8 mouse cellular contexts compared by ENCODE assay signal in genomic region chr6:38874565-38875257, GRCm38 (mm10). TPM values are rescaled to one million over a fixed set of nuclear protein-coding genes. Genes with fewer than 3 reads are reported as not detected.
DNase-seq lines count a peak whose midpoint lies in the region; ATAC-seq lines count a peak whose summit lies in the region.

No protein-coding gene starts in this region.

- H3K4me3 ChIP-seq in forebrain, embryonic 16.5 days (replicated peaks; ENCODE audit: low read length) = peak overlapping the region; percentile 67
- H3K4me3 ChIP-seq in kidney, embryonic 14.5 days (ENCODE audit: low read length) = peak overlapping the region; percentile 99
- peak overlapping the region; percentile 89 for H3K4me3 ChIP-seq in macrophage (ENCODE audit: inconsistent target)
- H3K4me3 ChIP-seq in stomach, embryonic 16.5 days (replicated peaks; ENCODE audit: low read length) = peak overlapping the region; percentile 99

- H3K27ac ChIP-seq in forebrain, embryonic 16.5 days (ENCODE audit: low read length) = peak overlapping the region; percentile 89
- peak overlapping the region; percentile 93 for H3K27ac ChIP-seq in kidney, embryonic 14.5 days (ENCODE audit: low read depth, low read length)
- H3K27ac ChIP-seq in macrophage = peak overlapping the region; percentile 70
- H3K27ac ChIP-seq in stomach, embryonic 16.5 days (ENCODE audit: low read length) = peak overlapping the region; percentile 97

- intact Hi-C loops in left cerebral cortex, postnatal 36 days (cut with DNase I) = loop anchor here (1.0 kb wide), 1 partner anchor 193 kb away; no protein-coding TSS in a partner anchor

- DNase-seq in kidney, adult 18-20 months = peak; percentile 56
- no peak for DNase-seq in kidney, adult 11 months
- peak; percentile 73 for DNase-seq in adipocyte (ENCODE audit: low spot score)
- DNase-seq in left cerebral cortex, postnatal 36 days (ENCODE audit: low spot score in 2 of 2) = no peak

- H3K9me3 ChIP-seq in forebrain, embryonic 16.5 days (ENCODE audit: control insufficient read depth, low read length) = no peaks in the 10 kb centered on the region
- H3K9me3 ChIP-seq in kidney, embryonic 14.5 days (ENCODE audit: control insufficient read depth, low read length) = no peaks in the 10 kb centered on the region
- H3K9me3 ChIP-seq in stomach, embryonic 16.5 days (replicated peaks; ENCODE audit: control insufficient read depth, low read length) = no peaks in the 10 kb centered on the region

- H3K9ac ChIP-seq in forebrain, embryonic 16.5 days (replicated peaks; ENCODE audit: low read depth, low read length) = peak overlapping the region; percentile 95
- peak overlapping the region; percentile 99 for H3K9ac ChIP-seq in kidney, embryonic 14.5 days (ENCODE audit: low read depth, low read length)
- peak overlapping the region; percentile 100 for H3K9ac ChIP-seq in stomach, embryonic 16.5 days (ENCODE audit: low read length)

- no peak for ATAC-seq in forebrain, embryonic 16.5 days
- no peak for ATAC-seq in kidney, embryonic 14.5 days (ENCODE audit: low FRiP score, low TSS enrichment)
- ATAC-seq in stomach, embryonic 16.5 days (ENCODE audit: insufficient read depth, low FRiP score) = no peak

- H3K27me3 ChIP-seq in forebrain, embryonic 16.5 days (replicated peaks; ENCODE audit: control insufficient read depth, insufficient read depth, low read length) = no peaks in the 10 kb centered on the region
- H3K27me3 ChIP-seq in kidney, embryonic 14.5 days (ENCODE audit: control insufficient read depth, insufficient read depth, low read length) = no peaks in the 10 kb centered on the region; the same call in 1 of the 2 replicates
- H3K27me3 ChIP-seq in stomach, embryonic 16.5 days (ENCODE audit: control insufficient read depth, insufficient read depth, low read length) = no peaks in the 10 kb centered on the region

- under 1% methylated on average over 23 of the region's 23 CpGs for WGBS in forebrain, embryonic 16.5 days
- under 1% methylated on average over 23 of the region's 23 CpGs for WGBS in kidney, embryonic 14.5 days
- 3% methylated on average over 23 of the region's 23 CpGs for WGBS in macrophage (ENCODE audit: missing documents)
- under 1% methylated on average over 23 of the region's 23 CpGs for WGBS in stomach, embryonic 16.5 days

- H3K4me1 ChIP-seq in forebrain, embryonic 16.5 days (replicated peaks; ENCODE audit: control insufficient read depth, insufficient read depth, low read length) = peaks cover 33% of the 10 kb centered on the region
- peaks cover 22% of the 10 kb centered on the region for H3K4me1 ChIP-seq in kidney, embryonic 14.5 days (ENCODE audit: control insufficient read depth, insufficient read depth, low read length)
- peaks cover 20% of the 10 kb centered on the region for H3K4me1 ChIP-seq in stomach, embryonic 16.5 days (ENCODE audit: control insufficient read depth, insufficient read depth, low read length)

- peaks cover 51% of the 10 kb centered on the region for H3K79me2 ChIP-seq in macrophage (ENCODE audit: inconsistent target)

- no peaks in the 10 kb centered on the region for H3K36me3 ChIP-seq in forebrain, embryonic 16.5 days (ENCODE audit: control insufficient read depth, insufficient read depth)
- peaks cover 8% of the 10 kb centered on the region; the same call in 1 of the 2 replicates for H3K36me3 ChIP-seq in kidney, embryonic 14.5 days (ENCODE audit: control insufficient read depth, insufficient read depth, low read length)
- no peaks in the 10 kb centered on the region for H3K36me3 ChIP-seq in macrophage (ENCODE audit: inconsistent target)
- no peaks in the 10 kb centered on the region for H3K36me3 ChIP-seq in stomach, embryonic 16.5 days (ENCODE audit: control insufficient read depth, insufficient read depth, low read length)

- peak overlapping the region; percentile 70 for H3K4me2 ChIP-seq in forebrain, embryonic 16.5 days (ENCODE audit: low read length)
- H3K4me2 ChIP-seq in kidney, embryonic 14.5 days (replicated peaks; ENCODE audit: low read depth, low read length) = peak overlapping the region; percentile 69
- peak overlapping the region; percentile 62 for H3K4me2 ChIP-seq in stomach, embryonic 16.5 days (ENCODE audit: low read depth, low read length)

RNA-seq across cellular contexts. Expression of gene Tbxas1, which starts 0.5 kb away (rescaled TPM):
- 1.1 and 1.4 TPM in 2 replicates for polyA plus RNA-seq in forebrain, embryonic 16.5 days (2015; fragmentation: Nextera tagmentation; extraction: Ambion mirVana)
- polyA plus RNA-seq in kidney, embryonic 14.5 days (2014; fragmentation: Nextera tagmentation; extraction: Ambion mirVana) = 2.4 and 3.3 TPM in 2 replicates
- 100 to 1,000 TPM in 23 of 26 experiments, 10 to 100 TPM in 3; 30.0 to 470 (median 360) TPM for total RNA-seq in macrophage (2018; cell fraction: chromatin; rRNA removed)
- total RNA-seq in macrophage (2018; cell fraction: cytosol; rRNA removed) = 100 to 1,000 TPM in 8 of 26 experiments, 10 to 100 TPM in 18; 51.7 to 138 (median 88.8) TPM
- total RNA-seq in macrophage (2018; cell fraction: nucleus; rRNA removed) = 100 to 1,000 TPM in 21 of 26 experiments, 10 to 100 TPM in 5; 43.6 to 394 (median 207) TPM
- 131 to 194 TPM (median 144 TPM) in 3 replicates for polyA plus RNA-seq in macrophage (2018)
- polyA plus RNA-seq in stomach, embryonic 16.5 days (2015; fragmentation: Nextera tagmentation; extraction: Ambion mirVana) = 4.4 TPM in 2 replicates
- 1 to 10 TPM; 2.3 TPM for total RNA-seq in left cerebral cortex, postnatal 36 days (2021)

RNA-seq across cellular contexts. Expression of gene Hipk2, which starts 1.3 kb away (rescaled TPM):
- polyA plus RNA-seq in forebrain, embryonic 16.5 days (2015; fragmentation: Nextera tagmentation; extraction: Ambion mirVana) = 26.9 and 29.2 TPM in 2 replicates
- 31.0 and 33.6 TPM in 2 replicates for polyA plus RNA-seq in kidney, embryonic 14.5 days (2014; fragmentation: Nextera tagmentation; extraction: Ambion mirVana)
- 100 to 1,000 TPM in 21 of 26 experiments, 10 to 100 TPM in 5; 32.1 to 275 (median 156) TPM for total RNA-seq in macrophage (2018; cell fraction: chromatin; rRNA removed)
- 10 to 100 TPM; 30.3 to 91.8 (median 55.4) TPM for total RNA-seq in macrophage (2018; cell fraction: cytosol; rRNA removed)
- 100 to 1,000 TPM in 10 of 26 experiments, 10 to 100 TPM in 16; 27.9 to 224 (median 89.0) TPM for total RNA-seq in macrophage (2018; cell fraction: nucleus; rRNA removed)
- polyA plus RNA-seq in macrophage (2018) = 20.7 to 41.4 TPM (median 22.0 TPM) in 3 replicates
- polyA plus RNA-seq in stomach, embryonic 16.5 days (2015; fragmentation: Nextera tagmentation; extraction: Ambion mirVana) = 21.5 and 21.6 TPM in 2 replicates
- total RNA-seq in left cerebral cortex, postnatal 36 days (2021) = 10 to 100 TPM; 52.4 to 60.9 TPM

Comparison
In these comparisons a context has a peak if more than half of its experiments do, and no peak if none do; other contexts are left out.
1. DNase-seq: peak in kidney, adult 18-20 months (single experiment) and adipocyte (single experiment); none in kidney, adult 11 months (single experiment) and left cerebral cortex, postnatal 36 days (0 of 2).
2. RNA of gene Tbxas1, which starts 0.5 kb away (polyA plus RNA-seq): 131 to 194 TPM in macrophage; 4.4 TPM in stomach, embryonic 16.5 days, 2.4 to 3.3 TPM in kidney, embryonic 14.5 days and 1.1 to 1.4 TPM in forebrain, embryonic 16.5 days; every median in the first group is over 10 times any median in the second.
3. Peak in every context shown above with its lines, with median percentiles within 50 percentile points of each other: H3K27ac ChIP-seq, H3K4me2 ChIP-seq, H3K4me3 ChIP-seq and H3K9ac ChIP-seq.